Mouse (Mus musculus) liver, embryonic 12.5 days (tissue): ENCODE measurements around the gene Clmn. TPM values are rescaled to one million over a fixed set of nuclear protein-coding genes. Genes with fewer than 3 reads are reported as not detected.
A peak's percentile ranks its signal among the peaks of the same experiment; 100 is the strongest.

Experiments
- ATAC-seq: fragments of 200-750 bp; cut with Nextera tagmentation; 2 replicates; pipeline ENCODE4 v1.8.0; 2017; ENCODE audit warnings: moderate number of reproducible peaks, mild to moderate bottlenecking, moderate library complexity
- H3K27ac ChIP-seq: fragments of 300-500 bp; sonication (generic); 2 replicates; pipeline ENCODE4 v1.5.1; 2016; ENCODE audit warnings: mild to moderate bottlenecking
- H3K27me3 ChIP-seq: fragments of 300-500 bp; sonication (generic); replicated peaks from 2 replicates; pipeline ENCODE4 v1.6.1; 2016; ENCODE audit warnings: mild to moderate bottlenecking, moderate library complexity
- H3K36me3 ChIP-seq: fragments of 300-500 bp; sonication (generic); 2 replicates; pipeline ENCODE4 v1.6.1; 2016; ENCODE audit warnings: mild to moderate bottlenecking, moderate library complexity
- H3K4me1 ChIP-seq: fragments of 300-500 bp; sonication (generic); 2 replicates; pipeline ENCODE4 v1.6.1; 2016
- H3K4me2 ChIP-seq: fragments of 300-500 bp; sonication (generic); 2 replicates; pipeline ENCODE4 v1.6.1; 2016; ENCODE audit warnings: mild to moderate bottlenecking, moderate library complexity
- H3K4me3 ChIP-seq: fragments of 300-500 bp; sonication (generic); 2 replicates; pipeline ENCODE4 v1.5.1; 2016; ENCODE audit warnings: mild to moderate bottlenecking, moderate library complexity
- H3K9ac ChIP-seq: fragments of 300-500 bp; sonication (generic); 2 replicates; pipeline ENCODE4 v1.6.1; 2016; ENCODE audit warnings: mild to moderate bottlenecking, moderate library complexity
- H3K9me3 ChIP-seq: fragments of 300-500 bp; sonication (generic); replicated peaks from 2 replicates; pipeline ENCODE4 v1.6.1; 2016; ENCODE audit warnings: mild to moderate bottlenecking, moderate library complexity
- WGBS: fragments of 180-500 bp; shearing (Covaris S2); methylation state at CpG from one replicate; pipeline ENCODE4 v1.1.7; 2016; ENCODE audit not compliant: insufficient replicate concordance; 5-methylcytosine and 5-hydroxymethylcytosine counted together
- polyA plus RNA-seq: library from polyadenylated mRNA; unstranded; fragments of >200 nt; fragmentation: Nextera tagmentation; extraction: Ambion mirVana; gene quantifications from 2 replicates; pipeline ENCODE4 v1.2.1, GENCODE M21; 2016

Gene Clmn
- polyA plus RNA-seq, 1 experiment from 2014 or later = 0.37 TPM

DNA sequence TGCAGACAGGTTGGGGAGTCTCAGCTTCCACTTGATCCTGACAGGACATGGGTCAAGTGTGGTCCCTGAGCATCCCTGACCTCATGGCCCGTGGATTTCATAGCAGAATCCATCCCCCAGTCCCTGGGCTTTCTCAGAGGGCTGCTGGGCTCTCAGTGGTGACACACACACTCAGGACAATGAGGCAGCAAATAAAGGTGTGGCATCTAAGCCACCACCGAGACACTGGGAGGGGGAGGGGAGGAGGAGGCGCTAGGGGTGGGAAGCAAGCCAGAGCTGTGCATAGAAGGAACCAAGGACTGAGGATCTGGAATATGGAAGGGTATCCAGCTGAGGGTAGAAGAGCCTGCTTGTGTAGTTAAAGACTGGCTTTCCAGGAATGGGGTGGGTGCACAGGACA is 11.2 kb upstream of the Clmn start:
- Histone ChIP-seq H3K4me1 (no peaks in the 10 kb centered on the region), H3K4me3 (no peak overlapping the region), H3K9me3 (no peaks in the 10 kb centered on the region), H3K27me3 (0 out of 2 replicates have a peak, but pooled peaks cover 5% of the 10 kb centered on the region), H3K9ac (no peak overlapping the region), H3K4me2 (no peak overlapping the region), H3K27ac (no peak overlapping the region), H3K36me3 (no peaks in the 10 kb centered on the region)
- ATAC-seq = 0 out of 2 replicates have a peak, but pooled peaks have one; percentile 2
- 46% methylated on average over 3 of the region's 3 CpGs for WGBS

GRCm38 (mm10) chr12:104871987-104872386 is 7.1 kb upstream of the Clmn start:
- Histone ChIP-seq H3K9ac (no peak overlapping the region), H3K4me1 (no peaks in the 10 kb centered on the region), H3K36me3 (no peaks in the 10 kb centered on the region), H3K27ac (no peak overlapping the region), H3K27me3 (0 out of 2 replicates have a peak, but pooled peaks cover 5% of the 10 kb centered on the region), H3K9me3 (no peaks in the 10 kb centered on the region), H3K4me2 (no peak overlapping the region), H3K4me3 (no peak overlapping the region)
- 79% methylated on average over 6 of the region's 6 CpGs for WGBS
- no peak for ATAC-seq

- H3K4me3 ChIP-seq = no peak overlapping the region
- H3K27me3 ChIP-seq = peaks cover 19% of the 10 kb centered on the region
- H3K9ac ChIP-seq = no peak overlapping the region
- H3K9me3 ChIP-seq = no peaks in the 10 kb centered on the region
- 57% methylated on average over 3 of the region's 3 CpGs for WGBS
- no peak overlapping the region for H3K27ac ChIP-seq
- no peak for ATAC-seq
- no peaks in the 10 kb centered on the region for H3K36me3 ChIP-seq
- H3K4me1 ChIP-seq = no peaks in the 10 kb centered on the region
- no peak overlapping the region for H3K4me2 ChIP-seq
Measured at GRCm38 (mm10) chr12:104869737-104870136, 4.9 kb upstream of the Clmn start.

DNA sequence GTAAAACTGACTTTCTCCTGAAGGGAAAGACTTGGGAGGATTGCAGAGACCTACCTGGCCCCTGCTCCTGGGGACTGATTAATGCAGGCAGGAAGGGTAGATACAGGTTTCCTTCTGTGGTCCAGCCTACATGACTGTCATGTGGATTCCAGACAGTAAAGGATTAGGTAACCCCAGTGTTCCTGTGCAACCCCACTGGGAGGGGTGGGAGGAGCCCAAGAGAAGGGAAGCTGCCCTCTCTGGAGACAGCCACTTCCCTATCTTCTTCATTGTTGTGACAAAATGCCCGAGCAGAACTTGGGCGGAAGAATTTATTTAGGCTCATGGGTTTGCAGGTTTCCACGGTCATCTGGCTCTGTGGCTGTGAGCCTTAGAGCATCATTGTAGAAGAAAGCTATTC is 3.6 kb upstream of the Clmn start:
- Histone ChIP-seq H3K27ac (no peak overlapping the region), H3K27me3 (peaks cover 32% of the 10 kb centered on the region), H3K36me3 (no peaks in the 10 kb centered on the region), H3K4me1 (0 out of 2 replicates have a peak, but pooled peaks cover 7% of the 10 kb centered on the region), H3K4me2 (no peak overlapping the region), H3K9me3 (no peaks in the 10 kb centered on the region), H3K4me3 (no peak overlapping the region), H3K9ac (no peak overlapping the region)
- 51% methylated on average over 3 of the region's 3 CpGs for WGBS
- no peak for ATAC-seq

DNA sequence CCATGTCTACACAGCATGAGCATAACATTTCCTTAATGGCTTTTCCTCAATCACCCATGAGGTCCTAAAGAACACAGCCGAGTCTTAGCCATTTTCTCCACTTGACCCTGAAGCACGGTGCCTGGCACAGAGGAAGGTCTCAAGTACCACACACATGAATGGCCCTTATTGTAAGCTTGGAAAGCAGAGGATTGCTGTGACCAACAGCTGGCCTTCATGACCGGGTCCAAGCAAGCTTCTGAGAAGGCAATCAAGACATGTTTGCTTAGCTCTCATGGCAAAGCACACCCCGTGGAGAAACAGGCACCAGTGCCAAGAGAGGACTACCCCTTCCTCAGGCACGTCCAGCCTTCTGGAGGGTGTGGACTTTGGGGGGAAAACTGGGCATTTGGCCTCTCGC is 3.0 kb upstream of the Clmn start:
- Histone ChIP-seq H3K27me3 (peaks cover 35% of the 10 kb centered on the region), H3K4me1 (0 out of 2 replicates have a peak, but pooled peaks cover 7% of the 10 kb centered on the region), H3K4me2 (no peak overlapping the region), H3K36me3 (no peaks in the 10 kb centered on the region), H3K9ac (no peak overlapping the region), H3K9me3 (no peaks in the 10 kb centered on the region), H3K4me3 (no peak overlapping the region), H3K27ac (no peak overlapping the region)
- no peak for ATAC-seq
- 61% methylated on average over 6 of the region's 6 CpGs for WGBS

DNA sequence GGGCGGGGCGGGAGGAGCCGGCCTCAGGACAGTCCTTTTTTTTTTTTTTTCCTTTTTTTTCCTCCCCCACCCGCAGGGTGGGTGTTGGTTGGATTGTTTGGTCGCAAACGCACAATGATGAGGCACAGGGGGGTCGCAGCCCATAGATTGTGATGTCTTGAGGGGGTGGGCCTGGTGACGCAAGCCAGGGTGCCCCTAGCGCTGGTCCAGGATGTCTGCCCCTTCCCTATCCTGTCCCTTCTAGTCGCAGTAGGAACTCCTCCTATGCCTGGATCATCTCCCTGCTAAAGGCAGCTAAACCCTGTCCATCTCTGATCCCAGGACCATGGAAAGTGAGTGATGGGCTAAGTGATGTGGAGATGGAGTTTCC is 275 bp upstream of the Clmn start:
- Histone ChIP-seq H3K27ac (no peak overlapping the region), H3K36me3 (no peaks in the 10 kb centered on the region), H3K4me3 (peak overlapping the region; percentile 59), H3K27me3 (peaks cover 38% of the 10 kb centered on the region), H3K9me3 (no peaks in the 10 kb centered on the region), H3K9ac (no peak overlapping the region), H3K4me2 (peak overlapping the region; percentile 51), H3K4me1 (0 out of 2 replicates have a peak, but pooled peaks cover 7% of the 10 kb centered on the region)
- peak; percentile 36; the same call in 1 of the 2 replicates for ATAC-seq
- WGBS = 5% methylated on average over 7 of the region's 10 CpGs

DNA sequence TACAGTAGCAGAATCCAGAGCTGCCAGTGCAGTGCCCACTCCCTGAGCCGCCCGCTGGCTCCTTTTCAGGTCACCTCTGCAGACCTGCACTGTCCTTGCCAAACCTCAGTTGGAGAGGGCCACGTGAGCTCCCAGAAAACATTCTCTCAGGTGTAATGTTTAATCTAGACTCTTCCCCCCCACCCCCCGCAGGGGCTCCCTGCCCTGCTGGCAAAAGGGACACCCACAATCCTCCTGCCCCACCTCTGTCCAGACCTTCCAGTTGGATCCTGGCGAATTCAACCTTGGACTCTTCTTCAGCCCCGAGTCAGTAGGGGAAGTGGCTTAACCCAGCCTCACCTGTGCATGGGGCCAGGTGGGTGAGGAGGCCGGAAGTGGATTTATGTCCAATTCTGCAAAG is 1.2 kb downstream of the Clmn start:
- 57% methylated on average over 7 of the region's 7 CpGs for WGBS
- 0 out of 2 replicates have a peak, but pooled peaks cover 7% of the 10 kb centered on the region for H3K4me1 ChIP-seq
- no peak overlapping the region for H3K9ac ChIP-seq
- H3K27ac ChIP-seq = no peak overlapping the region
- peaks cover 38% of the 10 kb centered on the region for H3K27me3 ChIP-seq
- no peaks in the 10 kb centered on the region for H3K9me3 ChIP-seq
- ATAC-seq = no peak
- no peak overlapping the region for H3K4me3 ChIP-seq
- H3K4me2 ChIP-seq = 0 out of 2 replicates have a peak overlapping the region, but pooled peaks have one; percentile 79
- no peaks in the 10 kb centered on the region for H3K36me3 ChIP-seq

- Histone ChIP-seq H3K9ac (no peak overlapping the region), H3K4me2 (no peak overlapping the region), H3K4me1 (0 out of 2 replicates have a peak, but pooled peaks cover under 1% of the 10 kb centered on the region), H3K9me3 (no peaks in the 10 kb centered on the region), H3K27ac (no peak overlapping the region), H3K36me3 (no peaks in the 10 kb centered on the region), H3K27me3 (peaks cover 13% of the 10 kb centered on the region), H3K4me3 (no peak overlapping the region)
- ATAC-seq = no peak
- 69% methylated on average over 7 of the region's 7 CpGs for WGBS
Measured at GRCm38 (mm10) chr12:104859140-104859539, 5.7 kb downstream of the Clmn start.

DNA sequence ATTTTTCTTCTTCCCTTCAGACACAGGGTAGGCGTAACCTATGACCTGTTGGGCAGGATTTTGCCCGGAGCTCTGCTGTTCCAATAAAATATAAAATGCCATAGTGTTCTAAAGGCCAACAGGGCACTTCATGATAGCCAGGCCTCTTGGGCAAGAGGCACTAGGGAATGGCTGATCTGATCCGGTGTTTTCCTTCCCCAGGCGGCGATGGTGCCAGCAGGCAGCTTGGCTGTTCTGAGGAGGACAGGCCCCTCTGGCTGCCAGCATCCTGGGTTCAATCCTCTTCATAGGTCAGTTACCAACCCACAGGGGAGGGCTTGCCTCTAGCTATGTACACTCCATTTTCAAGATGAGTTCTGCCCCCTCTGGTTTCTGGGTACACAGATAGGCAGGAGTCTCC is 6.1 kb downstream of the Clmn start:
- no peaks in the 10 kb centered on the region for H3K36me3 ChIP-seq
- WGBS = 79% methylated on average over 5 of the region's 5 CpGs
- ATAC-seq = no peak
- no peak overlapping the region for H3K27ac ChIP-seq
- H3K4me1 ChIP-seq = no peaks in the 10 kb centered on the region
- no peak overlapping the region for H3K9ac ChIP-seq
- peaks cover 9% of the 10 kb centered on the region for H3K27me3 ChIP-seq
- no peak overlapping the region for H3K4me2 ChIP-seq
- H3K4me3 ChIP-seq = no peak overlapping the region
- H3K9me3 ChIP-seq = no peaks in the 10 kb centered on the region

DNA sequence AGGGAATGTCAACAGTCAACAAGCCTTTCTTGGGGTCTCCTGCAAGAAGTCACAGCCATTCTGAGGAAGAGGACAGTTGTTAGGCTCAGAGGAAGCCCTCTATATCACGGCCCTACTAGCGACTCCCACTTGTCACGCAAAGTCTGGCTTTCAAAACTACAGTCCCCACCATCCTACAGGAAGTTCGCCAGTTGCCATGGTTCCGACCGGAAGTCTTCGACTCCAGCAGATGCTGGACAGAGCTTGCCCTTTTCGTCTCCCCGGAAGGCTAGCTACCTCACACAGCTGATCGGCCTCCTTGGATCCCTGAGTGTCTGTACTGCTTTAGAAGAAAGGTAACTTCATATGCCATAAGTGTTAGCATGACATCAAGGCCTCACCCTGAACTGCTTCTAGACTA is 7.3 kb downstream of the Clmn start:
- H3K36me3 ChIP-seq = no peaks in the 10 kb centered on the region
- no peak overlapping the region for H3K27ac ChIP-seq
- H3K4me2 ChIP-seq = no peak overlapping the region
- no peaks in the 10 kb centered on the region for H3K9me3 ChIP-seq
- ATAC-seq = no peak
- H3K4me1 ChIP-seq = no peaks in the 10 kb centered on the region
- H3K9ac ChIP-seq = no peak overlapping the region
- H3K4me3 ChIP-seq = no peak overlapping the region
- WGBS = 65% methylated on average over 10 of the region's 10 CpGs
- 0 out of 2 replicates have a peak, but pooled peaks cover 3% of the 10 kb centered on the region for H3K27me3 ChIP-seq

DNA sequence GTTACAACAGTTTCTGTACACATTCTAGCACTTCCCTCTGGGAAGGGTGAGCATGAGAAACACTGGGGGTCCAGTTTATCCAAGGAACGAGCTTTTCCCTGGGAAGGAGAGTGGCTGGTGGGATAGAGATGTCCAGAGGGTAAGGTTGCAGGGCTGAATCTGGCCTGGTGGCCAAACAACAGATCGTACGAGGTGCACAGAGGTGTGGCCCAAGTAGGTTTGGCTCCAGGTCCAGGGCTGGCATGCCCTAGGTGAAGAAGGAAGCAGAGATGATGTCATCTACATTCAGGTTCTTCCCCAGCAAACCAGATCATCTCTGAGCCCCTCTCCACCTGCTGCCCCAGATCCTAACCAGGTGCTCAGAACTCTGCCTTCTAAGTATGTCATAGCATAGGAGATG is 8.3 kb downstream of the Clmn start:
- H3K9me3 ChIP-seq = no peaks in the 10 kb centered on the region
- 45% methylated on average over 3 of the region's 3 CpGs for WGBS
- no peak overlapping the region for H3K27ac ChIP-seq
- no peaks in the 10 kb centered on the region for H3K27me3 ChIP-seq
- H3K4me3 ChIP-seq = no peak overlapping the region
- ATAC-seq = no peak
- no peak overlapping the region for H3K4me2 ChIP-seq
- no peaks in the 10 kb centered on the region for H3K36me3 ChIP-seq
- H3K4me1 ChIP-seq = peaks cover 7% of the 10 kb centered on the region; the same call in 1 of the 2 replicates
- no peak overlapping the region for H3K9ac ChIP-seq

DNA sequence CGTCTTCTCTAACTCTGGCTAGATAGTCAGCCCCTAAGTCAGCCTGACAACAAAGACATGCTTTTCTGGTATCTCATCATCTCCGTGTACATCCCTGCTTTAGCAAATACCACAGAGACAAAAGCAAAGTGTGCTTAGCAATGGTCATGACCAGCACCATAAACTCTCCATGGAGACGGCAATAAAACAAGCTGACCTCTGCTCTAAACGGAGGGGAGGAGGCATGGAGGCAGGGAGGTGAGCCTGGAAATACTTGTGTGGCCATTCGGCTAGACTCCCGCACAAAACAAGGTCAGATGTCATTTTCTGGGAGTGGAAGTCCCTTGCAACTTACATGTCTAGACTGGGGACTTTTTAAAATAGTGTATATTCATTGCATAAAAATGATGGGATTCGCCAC is 9.3 kb downstream of the Clmn start:
- Histone ChIP-seq H3K36me3 (no peaks in the 10 kb centered on the region), H3K27ac (no peak overlapping the region), H3K9ac (no peak overlapping the region), H3K4me3 (no peak overlapping the region), H3K4me2 (no peak overlapping the region), H3K27me3 (no peaks in the 10 kb centered on the region), H3K9me3 (no peaks in the 10 kb centered on the region), H3K4me1 (peaks cover 7% of the 10 kb centered on the region; the same call in 1 of the 2 replicates)
- no peak for ATAC-seq
- WGBS = 54% methylated on average over 7 of the region's 7 CpGs

- Histone ChIP-seq H3K27ac (no peak overlapping the region), H3K27me3 (no peaks in the 10 kb centered on the region), H3K4me2 (no peak overlapping the region), H3K9me3 (no peaks in the 10 kb centered on the region), H3K36me3 (no peaks in the 10 kb centered on the region), H3K4me1 (peaks cover 7% of the 10 kb centered on the region; the same call in 1 of the 2 replicates), H3K9ac (no peak overlapping the region), H3K4me3 (no peak overlapping the region)
- WGBS = 65% methylated on average over 2 of the region's 2 CpGs
- no peak for ATAC-seq
Measured at GRCm38 (mm10) chr12:104854826-104855225, 10.1 kb downstream of the Clmn start.
